Mouse (Mus musculus): ENCODE measurements around the gene Gria1. TPM values are rescaled to one million over a fixed set of nuclear protein-coding genes. Genes with fewer than 3 reads are reported as not detected.

Gene Gria1
- total RNA-seq, 2 experiments from 2014 or later = 0.15 to 0.49 TPM

- DNase-seq = no peak
Observed at GRCm38 (mm10) chr11:57162931-57163330, 151.7 kb downstream of the Gria1 start.

- no peak for DNase-seq
Observed at GRCm38 (mm10) chr11:57170058-57170457, 158.9 kb downstream of the Gria1 start.

DNA sequence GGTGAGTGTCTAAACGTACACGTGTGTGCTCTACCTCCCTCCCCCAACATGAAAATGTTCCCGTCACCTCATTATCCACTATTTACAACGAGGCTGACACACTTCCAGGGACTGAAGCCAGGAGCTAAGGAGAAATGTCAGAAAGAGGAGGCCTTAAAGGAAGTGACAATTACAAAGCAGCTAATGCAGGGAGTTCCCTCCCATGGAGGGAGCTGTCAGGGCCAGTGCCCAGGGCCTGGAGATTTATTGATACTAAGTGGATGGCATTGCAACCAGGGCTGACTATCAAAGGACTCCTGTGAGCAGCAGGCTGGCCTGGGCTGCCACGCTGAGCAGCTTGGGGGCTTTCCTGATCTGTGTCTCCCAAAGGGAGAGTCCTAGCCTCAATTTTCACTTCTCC lies 163.0 kb downstream of the Gria1 start:
- no peak for DNase-seq

- DNase-seq = no peak
Observed at GRCm38 (mm10) chr11:57176552-57176951, 165.4 kb downstream of the Gria1 start.

DNA sequence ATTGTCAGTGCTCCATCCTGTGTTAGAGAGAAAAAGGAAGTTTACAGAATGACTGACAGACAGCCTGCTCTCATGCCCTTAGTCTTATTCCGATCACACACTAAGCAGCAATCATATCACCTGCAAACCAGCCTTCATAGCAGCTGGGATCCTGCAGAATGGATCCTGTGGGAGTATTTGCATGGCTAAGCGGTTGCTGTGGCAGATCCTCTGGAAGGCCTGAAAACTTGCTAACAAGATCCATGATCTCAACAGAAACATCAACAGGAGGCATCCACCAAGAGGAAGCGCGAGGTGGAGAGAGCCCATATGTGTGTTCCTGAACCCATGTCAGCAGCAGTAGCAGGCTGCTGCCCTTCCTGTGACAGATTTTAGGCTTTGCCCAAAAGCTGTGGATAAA lies 173.0 kb downstream of the Gria1 start:
- DNase-seq = no peak

DNA sequence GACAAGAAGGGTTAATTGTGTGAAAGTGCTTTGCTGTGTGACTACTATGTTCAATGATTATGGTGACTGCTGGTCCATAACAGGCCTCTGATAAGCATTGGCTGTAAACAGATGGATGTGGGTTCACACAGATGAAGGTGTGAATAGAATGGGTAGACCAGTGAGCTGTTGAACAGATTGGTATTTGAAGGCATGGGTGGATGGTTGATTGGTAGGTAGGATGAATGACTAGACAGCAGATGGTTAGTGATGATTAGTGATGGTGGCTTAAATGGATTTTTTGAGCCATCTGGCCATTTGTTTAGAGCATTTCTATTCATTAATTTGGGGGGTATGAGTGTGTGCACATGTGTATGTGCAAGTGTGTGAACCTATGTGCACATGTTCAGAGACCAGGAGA lies 173.9 kb downstream of the Gria1 start:
- DNase-seq = no peak

GRCm38 (mm10) chr11:57189391-57189790 lies 178.2 kb downstream of the Gria1 start:
- no peak for DNase-seq

- no peak for DNase-seq
Observed at GRCm38 (mm10) chr11:57194746-57195145, 183.6 kb downstream of the Gria1 start.

DNA sequence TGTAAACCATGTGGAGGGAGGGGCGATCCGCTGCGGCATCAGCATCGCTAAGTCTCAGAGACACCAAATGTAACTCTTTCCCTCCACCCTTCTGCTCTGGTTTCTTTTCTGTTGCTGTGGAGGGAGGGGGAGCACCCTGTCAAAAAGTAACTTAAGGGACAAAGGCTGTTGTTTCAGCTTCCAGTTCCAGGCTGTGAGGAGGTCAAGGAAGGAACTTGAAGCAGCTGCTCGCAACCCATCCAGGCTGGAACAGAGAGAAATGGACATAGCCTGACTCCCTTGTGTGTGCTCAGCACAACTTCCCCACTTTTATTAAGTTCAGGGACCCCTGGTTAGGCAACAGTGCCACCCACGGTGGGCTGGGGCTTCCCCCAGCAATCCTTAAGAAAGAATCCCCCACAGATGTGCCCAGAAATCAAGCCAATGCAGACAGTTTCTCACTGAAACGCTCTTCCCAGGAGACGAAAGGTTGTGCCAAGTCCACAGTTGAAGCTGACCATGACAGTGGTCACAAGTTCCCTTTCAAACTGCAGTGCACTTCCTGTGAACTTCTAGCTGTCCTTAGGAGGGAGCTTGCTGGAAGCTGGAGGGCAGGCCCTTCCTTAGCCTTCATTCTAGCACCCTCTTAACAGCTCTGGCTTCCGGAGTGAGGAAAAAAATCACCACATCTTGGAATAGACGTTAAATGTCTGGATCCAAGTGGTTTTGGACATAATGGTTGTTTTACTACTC lies 190.2 kb downstream of the Gria1 start:
- DNase-seq = peak; percentile 11 to 36

- no peak for DNase-seq
Observed at GRCm38 (mm10) chr11:57204371-57204770, 193.2 kb downstream of the Gria1 start.

DNA sequence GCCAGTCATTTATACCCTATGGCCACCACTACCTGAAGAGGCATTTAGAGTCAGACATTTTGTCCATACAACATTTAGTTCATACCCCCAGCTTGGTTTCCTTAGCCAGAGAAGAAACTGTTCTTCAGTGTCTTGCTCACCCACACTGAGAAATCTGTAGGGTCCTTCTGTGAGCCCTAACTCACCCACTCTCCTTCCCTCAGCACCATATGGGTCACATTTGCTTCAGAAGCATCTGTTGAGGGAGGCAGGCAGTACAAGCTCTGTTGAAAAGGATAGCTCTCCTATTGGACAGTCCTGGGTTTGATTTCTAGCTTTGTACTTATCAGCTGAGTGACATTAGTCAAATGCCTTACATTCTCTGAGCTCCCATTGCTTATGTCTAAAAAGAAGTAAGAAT lies 196.1 kb downstream of the Gria1 start:
- no peak for DNase-seq

GRCm38 (mm10) chr11:57214079-57214478 lies 202.9 kb downstream of the Gria1 start:
- no peak for DNase-seq

DNA sequence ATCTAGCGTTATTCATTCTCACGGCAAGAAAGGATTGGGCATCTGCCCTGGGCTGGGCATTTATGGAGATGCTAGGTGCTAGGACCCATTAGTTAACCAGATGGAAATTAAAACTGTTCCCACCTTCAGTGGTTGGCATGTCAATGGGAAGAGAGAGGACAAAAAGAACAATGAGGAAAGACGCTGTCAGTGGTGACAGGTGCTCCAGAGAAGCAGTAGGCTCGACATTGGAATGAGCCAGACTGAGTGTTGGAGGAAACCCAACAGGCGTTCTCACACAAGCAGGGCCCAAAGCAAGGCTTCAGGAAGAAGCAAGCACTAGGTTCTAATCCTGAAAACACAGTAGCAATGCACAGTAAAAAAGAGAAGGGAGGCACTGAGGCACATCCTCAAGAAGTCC lies 203.4 kb downstream of the Gria1 start:
- no peak for DNase-seq

- no peak for DNase-seq
Observed at GRCm38 (mm10) chr11:57222797-57223569, 211.8 kb downstream of the Gria1 start.

DNA sequence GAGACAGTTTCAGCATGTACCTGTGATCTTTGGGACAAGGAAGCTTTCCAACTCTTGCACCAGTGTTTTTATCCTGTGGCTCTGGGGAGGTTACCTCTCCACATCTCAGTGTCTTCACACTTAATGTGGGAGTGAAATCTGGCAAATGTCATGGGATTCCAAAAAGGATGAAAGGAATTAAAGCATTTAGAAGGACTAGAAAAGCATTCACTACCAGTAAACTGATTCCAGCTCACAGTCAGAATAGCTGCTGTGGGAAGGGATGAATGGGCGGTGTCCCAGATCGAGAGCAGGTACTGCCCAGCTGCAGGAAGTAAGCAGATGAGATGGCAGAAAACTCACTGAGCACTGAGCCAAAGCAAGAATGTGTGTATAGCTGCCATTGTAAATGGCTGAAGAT lies 224.3 kb downstream of the Gria1 start:
- no peak for DNase-seq

DNA sequence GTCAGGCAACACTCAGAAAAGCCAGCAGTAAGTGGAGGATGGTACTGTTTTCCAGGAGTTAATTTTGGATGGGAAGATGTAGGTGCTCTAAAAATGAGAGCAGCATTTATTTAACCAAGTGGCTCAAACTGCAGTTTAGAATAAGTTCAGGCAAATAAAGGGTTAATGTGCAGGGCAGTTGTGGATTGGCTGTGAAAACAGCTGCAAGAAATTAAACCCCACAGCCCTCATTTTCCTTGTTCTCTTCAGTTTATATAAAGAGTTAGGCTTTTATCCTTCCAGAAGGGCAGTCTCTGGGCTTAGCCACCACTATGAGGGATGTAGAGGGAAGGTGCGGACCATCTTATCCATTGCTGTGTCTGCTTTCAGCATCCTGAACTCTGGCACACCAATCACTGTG lies 225.2 kb downstream of the Gria1 start:
- no peak for DNase-seq

DNA sequence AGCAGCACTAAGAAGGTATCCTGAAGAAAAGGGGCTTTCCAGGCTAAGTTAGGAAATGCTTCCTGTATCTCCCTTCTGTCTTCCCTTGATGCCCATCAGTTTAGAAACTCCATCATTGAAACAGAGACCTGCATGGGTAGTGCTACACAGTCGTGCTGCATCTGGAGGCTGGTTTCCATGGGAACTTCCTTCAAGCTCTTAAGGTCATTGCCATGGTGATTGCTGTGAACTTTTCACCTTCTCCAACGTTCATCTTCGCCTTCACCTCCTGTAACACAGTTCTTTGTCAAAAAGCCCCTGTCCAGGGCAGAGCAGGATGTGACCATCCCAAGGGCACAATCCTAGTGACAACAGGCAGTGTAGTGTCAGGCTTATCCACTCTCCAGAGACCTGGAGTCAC lies 228.6 kb downstream of the Gria1 start:
- no peak for DNase-seq

DNA sequence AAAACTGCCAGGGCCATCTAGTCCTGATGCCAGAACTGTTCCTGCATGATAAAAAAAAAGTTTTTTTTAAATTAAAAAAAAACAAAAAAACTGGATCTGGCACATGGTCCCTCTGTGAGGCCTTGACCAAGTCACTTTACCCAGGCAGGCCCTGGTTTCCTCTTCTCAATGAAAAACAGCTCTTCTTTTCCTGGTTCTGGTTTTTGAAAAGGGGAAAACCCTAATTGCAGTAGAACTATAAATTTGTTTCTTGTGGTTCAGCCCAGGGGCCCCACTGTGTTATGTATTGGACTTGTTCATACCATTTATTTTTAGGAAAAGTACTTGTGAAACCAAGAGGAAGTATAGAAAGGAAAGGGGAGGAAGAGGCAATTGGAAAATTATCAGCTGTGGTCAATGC lies 232.6 kb downstream of the Gria1 start:
- DNase-seq = no peak

- no peak for DNase-seq
Observed at GRCm38 (mm10) chr11:57244543-57244942, 233.4 kb downstream of the Gria1 start.

GRCm38 (mm10) chr11:57248870-57249269 lies 237.7 kb downstream of the Gria1 start:
- no peak for DNase-seq

GRCm38 (mm10) chr11:57250129-57250528 lies 238.9 kb downstream of the Gria1 start:
- no peak for DNase-seq

DNA sequence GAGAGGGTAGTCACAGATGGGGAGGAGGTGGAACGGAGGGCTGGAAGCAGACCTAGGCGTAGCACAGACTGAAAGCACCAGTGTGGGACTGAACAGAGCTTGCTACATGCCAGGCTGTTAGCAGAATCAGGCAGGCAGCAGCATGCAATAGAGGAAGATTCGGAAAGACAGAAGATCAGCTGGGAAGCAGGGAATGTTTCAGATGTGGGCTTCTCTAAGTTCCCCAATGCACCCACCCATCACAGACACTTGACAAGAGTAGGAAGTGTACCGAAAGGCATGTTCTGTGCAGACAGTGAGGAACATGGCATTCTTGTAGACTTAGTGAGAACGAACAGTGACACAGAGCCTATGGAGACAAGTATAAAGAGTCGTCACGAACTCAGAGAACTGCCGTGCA lies 260.5 kb downstream of the Gria1 start:
- DNase-seq = no peak

GRCm38 (mm10) chr11:57274687-57275086 lies 263.5 kb downstream of the Gria1 start:
- no peak for DNase-seq

DNA sequence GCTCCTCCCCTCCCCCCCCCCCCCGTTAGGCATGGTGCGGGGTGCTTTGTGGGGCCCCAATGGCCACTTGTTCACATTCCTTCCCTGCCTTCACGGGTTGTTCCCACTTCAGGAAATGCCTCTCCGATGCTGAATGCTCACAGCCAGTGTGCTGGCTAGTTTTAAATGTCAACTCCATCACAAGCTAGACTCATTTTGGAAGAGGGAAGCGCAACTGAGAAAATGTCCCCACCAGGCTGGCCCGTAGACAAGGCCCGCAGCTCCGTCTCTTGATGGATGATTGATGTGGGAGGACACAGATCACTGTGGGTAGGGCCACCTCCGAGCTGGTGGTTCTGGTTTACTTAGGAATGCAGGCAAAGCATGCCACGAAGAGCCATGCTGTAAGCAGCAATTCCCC lies 266.9 kb downstream of the Gria1 start:
- DNase-seq = no peak

Measured in heart, adult 18-20 months (tissue).